Mouse (Mus musculus): ENCODE results near the gene Birc3.

GRCm38 (mm10) chr9:7914487-7914886 lies 41.5 kb upstream of the Birc3 start:
- TF ChIP-seq POLR2A (IDR thresholded peaks at IDR 0.05; ENCODE audit: control insufficient read depth, low read depth, low read length), result no peak
- TF ChIP-seq CTCF (IDR thresholded peaks at IDR 0.05; ENCODE audit: control insufficient read depth, insufficient read depth, insufficient replicate concordance, low read depth, low read length), result no peak
